Mouse (Mus musculus): ENCODE measurements at regions not wholly inside any gene's neighbourhood (a gene's known extent, or its start where the extent isn't known, plus 50 kb on each side); places are given as distances from the start of the nearest gene placed in this dataset.

GRCm38 (mm10) chr14:25385644-25386043 lies 73.3 kb upstream of the Zmiz1 start:
- TF ChIP-seq CTCF (IDR thresholded peaks at IDR 0.05; ENCODE audit: low read depth) (peak; percentile 23; the same call in 1 of the 2 replicates), EP300 (IDR thresholded peaks at IDR 0.05; ENCODE audit: low read depth) (no peak)
